Mouse (Mus musculus) megakaryocyte, embryonic 14.5 days (primary cell): ENCODE data around the gene Vmn2r83.

Experiments
- FLI1 ChIP-seq: IDR thresholded peaks from 2 replicates; pipeline ENCODE4 v1.6.1; 2012; ENCODE audit warnings: low read length, inconsistent platforms, mixed read lengths
- GATA1 ChIP-seq: IDR thresholded peaks from 3 replicates; pipeline ENCODE4 v1.6.1; 2012; ENCODE audit warnings: mixed read lengths, low read length, inconsistent platforms, borderline replicate concordance

DNA sequence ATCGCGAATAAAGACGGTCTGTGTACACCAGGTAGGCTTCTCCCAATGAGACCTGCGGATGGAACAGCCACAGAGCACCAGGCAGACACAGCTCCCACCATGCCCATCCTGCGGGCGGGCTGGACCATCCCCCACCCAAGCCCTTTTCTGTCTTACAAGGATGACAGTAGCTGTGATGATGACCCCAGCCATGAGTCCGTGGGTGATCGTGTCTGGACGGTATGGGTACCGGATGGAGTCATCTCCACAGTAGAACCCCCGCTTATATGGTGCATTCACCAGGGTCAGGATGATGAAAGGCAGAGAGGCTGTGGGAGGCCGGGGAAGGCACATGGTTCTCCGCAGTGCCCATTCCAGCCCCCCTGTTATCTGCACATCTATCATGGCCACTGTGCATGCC lies 62.2 kb downstream of the Vmn2r83 start:
- TF ChIP-seq FLI1 (no peak), GATA1 (no peak)
